Mouse (Mus musculus): ENCODE measurements around the gene Prkd2. TPM values are rescaled to one million over a fixed set of nuclear protein-coding genes. Genes with fewer than 3 reads are reported as not detected.

The Prkd2 gene
- total and polyA plus RNA-seq, 3 experiments: 15.3 to 26.2 (median 19.9) TPM

DNA sequence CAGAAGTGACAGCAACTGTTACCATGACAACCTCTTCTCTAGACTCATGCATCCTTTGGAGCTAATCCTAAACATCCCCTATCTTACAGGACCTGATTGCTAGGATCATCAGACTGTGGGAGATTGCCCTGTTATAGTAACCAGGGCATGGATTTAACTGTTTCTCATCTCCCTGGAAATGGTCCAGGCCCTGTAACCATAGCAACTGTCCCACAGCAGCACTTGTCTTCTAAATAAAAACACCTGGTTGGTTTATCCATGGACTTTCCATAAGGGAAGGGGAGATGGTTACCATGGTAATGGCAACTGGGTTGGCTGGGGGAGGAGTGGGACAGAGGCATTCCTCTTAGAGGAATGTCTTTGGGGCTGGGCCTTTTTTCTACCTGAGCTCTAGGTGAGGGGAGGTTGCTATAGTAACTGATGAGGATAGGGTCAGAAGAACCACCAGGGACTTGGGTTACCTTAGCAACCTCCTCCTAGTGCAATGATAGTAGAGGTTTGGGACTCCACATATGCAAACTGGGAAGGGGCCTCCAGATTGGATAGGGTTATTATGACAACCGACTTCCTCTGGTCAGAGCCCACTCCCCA, 27.3 kb upstream of the Prkd2 start, which contains the start of gene Strn4:
Gene Strn4 (plus strand): TSS at position 539 of the 591 bp plus-strand sequence.
- Histone ChIP-seq H3K4me3 (peak within 1 kb of the TSS; percentile 99), H3K27ac (peak within 1 kb of the TSS; percentile 99), H3K9ac (ENCODE audit: low read depth, low read length) (peak within 1 kb of the TSS; percentile 100), H3K27me3 (ENCODE audit: control insufficient read depth, insufficient read depth, low read length) (no peaks in the 10 kb centered on the region), H3K79me2 (replicated peaks; ENCODE audit: control insufficient read depth, insufficient read depth, low read length) (peaks cover 7% of the 10 kb centered on the region), H3K4me1 (ENCODE audit: control insufficient read depth, insufficient read depth, low read length) (peaks cover 22% of the 10 kb centered on the region), H3K36me3 (ENCODE audit: control insufficient read depth, insufficient read depth, low read length) (peaks cover 6% of the 10 kb centered on the region; the same call in 1 of the 2 replicates)
- WGBS: 13% methylated on average over 1 of the region's 1 CpGs
- TF ChIP-seq POLR2A (IDR thresholded peaks at IDR 0.05; ENCODE audit: insufficient read depth, low read depth, low read length): no peak
- no peak for TF ChIP-seq CTCF (IDR thresholded peaks at IDR 0.05)
- no peak for TF ChIP-seq EP300 (IDR thresholded peaks at IDR 0.05; ENCODE audit: insufficient read depth, low read depth, low read length)
- intact Hi-C loops (cut with DNase I): no loop called here
- DNase-seq: peak in 1 of 2 experiments; percentile 18

- Histone ChIP-seq H3K79me2 (replicated peaks; ENCODE audit: control insufficient read depth, insufficient read depth, low read length) (peaks cover 7% of the 10 kb centered on the region), H3K27ac (peak overlapping the region; percentile 99), H3K36me3 (ENCODE audit: control insufficient read depth, insufficient read depth, low read length) (peaks cover 6% of the 10 kb centered on the region; the same call in 1 of the 2 replicates), H3K4me3 (peak overlapping the region; percentile 99), H3K27me3 (ENCODE audit: control insufficient read depth, insufficient read depth, low read length) (no peaks in the 10 kb centered on the region), H3K4me1 (ENCODE audit: control insufficient read depth, insufficient read depth, low read length) (peaks cover 24% of the 10 kb centered on the region), H3K9ac (ENCODE audit: low read depth, low read length) (peak overlapping the region; percentile 100)
- WGBS: under 1% methylated on average over 55 of the region's 55 CpGs
- TF ChIP-seq EP300 (IDR thresholded peaks at IDR 0.05; ENCODE audit: insufficient read depth, low read depth, low read length): no peak
- no peak for TF ChIP-seq POLR2A (IDR thresholded peaks at IDR 0.05; ENCODE audit: insufficient read depth, low read depth, low read length)
- TF ChIP-seq CTCF (IDR thresholded peaks at IDR 0.05): no peak
- peak; percentile 88 to 90 for DNase-seq
- intact Hi-C loops (cut with DNase I): no loop called here
Observed at GRCm38 (mm10) chr7:16816078-16816474, 26.6 kb upstream of the Prkd2 start.

- intact Hi-C loops (cut with DNase I): no loop called here
- Histone ChIP-seq H3K4me3 (peak within 1 kb of the TSS; percentile 99), H3K36me3 (ENCODE audit: control insufficient read depth, insufficient read depth, low read length) (peaks cover 6% of the 10 kb centered on the region; the same call in 1 of the 2 replicates), H3K27ac (peak within 1 kb of the TSS; percentile 99), H3K4me1 (ENCODE audit: control insufficient read depth, insufficient read depth, low read length) (peaks cover 26% of the 10 kb centered on the region), H3K27me3 (ENCODE audit: control insufficient read depth, insufficient read depth, low read length) (no peaks in the 10 kb centered on the region), H3K9ac (ENCODE audit: low read depth, low read length) (peak within 1 kb of the TSS; percentile 100), H3K79me2 (replicated peaks; ENCODE audit: control insufficient read depth, insufficient read depth, low read length) (peaks cover 7% of the 10 kb centered on the region)
- under 1% methylated on average over 63 of the region's 64 CpGs for WGBS
- peak; percentile 81 to 83 for DNase-seq
- no peak for TF ChIP-seq POLR2A (IDR thresholded peaks at IDR 0.05; ENCODE audit: insufficient read depth, low read depth, low read length)
- TF ChIP-seq EP300 (IDR thresholded peaks at IDR 0.05; ENCODE audit: insufficient read depth, low read depth, low read length): no peak
- peak; percentile 23; the same call in 1 of the 2 replicates for TF ChIP-seq CTCF (IDR thresholded peaks at IDR 0.05)
Observed at GRCm38 (mm10) chr7:16816475-16817122, 26.1 kb upstream of the Prkd2 start, which contains the start of gene Fkrp. Gene Fkrp, minus strand, starts transcription at chr7:16816732.

- Histone ChIP-seq H3K4me3 (peak overlapping the region; percentile 99), H3K79me2 (replicated peaks; ENCODE audit: control insufficient read depth, insufficient read depth, low read length) (peaks cover 9% of the 10 kb centered on the region), H3K27ac (no peak overlapping the region; the same call in 1 of the 2 replicates), H3K9ac (ENCODE audit: low read depth, low read length) (peak overlapping the region; percentile 100; the same call in 1 of the 2 replicates), H3K36me3 (ENCODE audit: control insufficient read depth, insufficient read depth, low read length) (peaks cover 6% of the 10 kb centered on the region; the same call in 1 of the 2 replicates), H3K27me3 (ENCODE audit: control insufficient read depth, insufficient read depth, low read length) (no peaks in the 10 kb centered on the region), H3K4me1 (ENCODE audit: control insufficient read depth, insufficient read depth, low read length) (peaks cover 35% of the 10 kb centered on the region)
- TF ChIP-seq EP300 (IDR thresholded peaks at IDR 0.05; ENCODE audit: insufficient read depth, low read depth, low read length) (no peak), CTCF (IDR thresholded peaks at IDR 0.05) (no peak), POLR2A (IDR thresholded peaks at IDR 0.05; ENCODE audit: insufficient read depth, low read depth, low read length) (no peak)
- intact Hi-C loops (cut with DNase I): no loop called here
- WGBS: 18% methylated on average over 3 of the region's 3 CpGs
- DNase-seq: no peak
Observed at GRCm38 (mm10) chr7:16817693-16818092, 25.0 kb upstream of the Prkd2 start.

- H3K27ac ChIP-seq: peak overlapping the region; percentile 7; the same call in 1 of the 2 replicates
- WGBS: 36% methylated on average over 5 of the region's 5 CpGs
- no peak for DNase-seq
- no peak for TF ChIP-seq EP300 (IDR thresholded peaks at IDR 0.05; ENCODE audit: insufficient read depth, low read depth, low read length)
- TF ChIP-seq POLR2A (IDR thresholded peaks at IDR 0.05; ENCODE audit: insufficient read depth, low read depth, low read length): no peak
- TF ChIP-seq CTCF (IDR thresholded peaks at IDR 0.05): no peak
- H3K36me3 ChIP-seq (ENCODE audit: control insufficient read depth, insufficient read depth, low read length): peaks cover 9% of the 10 kb centered on the region; the same call in 1 of the 2 replicates
- H3K79me2 ChIP-seq (replicated peaks; ENCODE audit: control insufficient read depth, insufficient read depth, low read length): peaks cover 9% of the 10 kb centered on the region
- H3K4me1 ChIP-seq (ENCODE audit: control insufficient read depth, insufficient read depth, low read length): peaks cover 44% of the 10 kb centered on the region
- H3K4me3 ChIP-seq: no peak overlapping the region
- intact Hi-C loops (cut with DNase I): no loop called here
- H3K27me3 ChIP-seq (ENCODE audit: control insufficient read depth, insufficient read depth, low read length): no peaks in the 10 kb centered on the region
- H3K9ac ChIP-seq (ENCODE audit: low read depth, low read length): no peak overlapping the region
Observed at GRCm38 (mm10) chr7:16819794-16820193, 22.9 kb upstream of the Prkd2 start.

Data from heart, adult 2 months (tissue).